Mouse (Mus musculus): Measurements from ENCODE around the gene Prkce. TPM values are rescaled to one million over a fixed set of nuclear protein-coding genes. Genes with fewer than 3 reads are reported as not detected.

The Prkce gene
- polyA plus RNA-seq, 1 experiment from 2014 or later, result 6.8 TPM

DNA sequence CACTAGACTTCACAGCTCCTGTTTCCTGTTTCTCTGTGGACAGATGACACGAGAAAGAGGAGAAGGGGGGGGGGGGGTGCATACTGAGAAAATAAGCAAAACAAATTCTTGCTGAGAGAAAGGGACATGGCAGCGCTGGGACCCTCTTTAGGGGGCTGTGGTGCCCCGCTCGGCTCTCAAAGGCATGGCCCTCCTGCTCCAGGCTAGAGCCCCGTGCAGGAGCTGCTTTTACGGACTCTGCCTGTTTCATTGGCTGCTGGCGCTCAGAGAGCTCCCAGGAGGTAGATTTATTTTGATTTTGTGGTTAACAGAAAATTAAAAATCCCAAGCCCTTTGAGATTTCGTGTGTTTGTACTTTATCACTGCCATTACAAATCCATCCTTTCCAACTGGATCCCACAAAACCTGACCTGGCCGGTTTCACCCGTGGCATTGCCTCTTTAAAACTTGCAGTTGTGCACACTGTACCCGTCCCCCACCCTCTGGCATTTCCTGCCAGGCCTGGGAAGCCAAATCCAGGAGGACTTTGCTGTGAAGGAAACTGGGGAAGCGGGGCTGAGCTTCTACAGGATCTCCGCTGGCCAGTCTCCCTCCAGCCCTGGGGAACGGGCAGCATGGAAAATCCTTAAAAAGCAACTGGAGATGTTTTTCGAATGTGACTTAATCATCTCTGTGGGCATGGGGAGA, 331.9 kb downstream of the Prkce start:
- WGBS, result 44% methylated on average over 15 of the region's 15 CpGs
- Histone ChIP-seq H3K4me1 (peaks cover 20% of the 10 kb centered on the region), H3K27ac (peak overlapping the region; percentile 86), H3K9ac (no peak overlapping the region), H3K4me2 (0 out of 2 replicates have a peak overlapping the region, but pooled peaks have one; percentile 23), H3K4me3 (replicated peaks) (no peak overlapping the region), H3K27me3 (no peaks in the 10 kb centered on the region), H3K9me3 (replicated peaks) (no peaks in the 10 kb centered on the region), H3K36me3 (peaks cover 3% of the 10 kb centered on the region; the same call in 1 of the 2 replicates)
- 0 out of 2 replicates have a peak, but pooled peaks have one; percentile 25 for ATAC-seq (replicated peaks; ENCODE audit: low FRiP score)

DNA sequence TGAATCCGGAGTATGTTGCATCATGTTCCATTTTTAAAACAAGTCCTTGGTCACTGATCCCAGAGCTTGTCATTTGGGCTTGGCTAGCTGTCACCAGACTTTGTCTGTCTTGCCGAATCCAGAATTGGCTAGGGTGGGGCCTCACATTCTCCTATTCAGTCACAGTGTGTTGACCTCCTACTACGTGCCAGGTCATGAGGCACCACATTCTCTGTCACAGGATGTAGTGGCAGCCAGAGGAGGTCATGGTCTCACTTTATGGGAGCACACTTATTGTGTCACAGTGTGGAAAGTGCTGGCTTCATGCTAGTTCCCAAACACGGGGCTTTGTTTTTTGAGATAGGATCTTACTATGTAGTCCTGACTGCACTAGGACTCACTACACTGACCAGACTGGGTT, 333.8 kb downstream of the Prkce start:
- Histone ChIP-seq H3K27me3 (no peaks in the 10 kb centered on the region), H3K9ac (no peak overlapping the region), H3K4me3 (replicated peaks) (no peak overlapping the region), H3K27ac (no peak overlapping the region), H3K9me3 (replicated peaks) (no peaks in the 10 kb centered on the region), H3K4me2 (no peak overlapping the region), H3K4me1 (peaks cover 20% of the 10 kb centered on the region), H3K36me3 (peaks cover 3% of the 10 kb centered on the region; the same call in 1 of the 2 replicates)
- no peak for ATAC-seq (replicated peaks; ENCODE audit: low FRiP score)
- 85% methylated on average over 4 of the region's 4 CpGs for WGBS

DNA sequence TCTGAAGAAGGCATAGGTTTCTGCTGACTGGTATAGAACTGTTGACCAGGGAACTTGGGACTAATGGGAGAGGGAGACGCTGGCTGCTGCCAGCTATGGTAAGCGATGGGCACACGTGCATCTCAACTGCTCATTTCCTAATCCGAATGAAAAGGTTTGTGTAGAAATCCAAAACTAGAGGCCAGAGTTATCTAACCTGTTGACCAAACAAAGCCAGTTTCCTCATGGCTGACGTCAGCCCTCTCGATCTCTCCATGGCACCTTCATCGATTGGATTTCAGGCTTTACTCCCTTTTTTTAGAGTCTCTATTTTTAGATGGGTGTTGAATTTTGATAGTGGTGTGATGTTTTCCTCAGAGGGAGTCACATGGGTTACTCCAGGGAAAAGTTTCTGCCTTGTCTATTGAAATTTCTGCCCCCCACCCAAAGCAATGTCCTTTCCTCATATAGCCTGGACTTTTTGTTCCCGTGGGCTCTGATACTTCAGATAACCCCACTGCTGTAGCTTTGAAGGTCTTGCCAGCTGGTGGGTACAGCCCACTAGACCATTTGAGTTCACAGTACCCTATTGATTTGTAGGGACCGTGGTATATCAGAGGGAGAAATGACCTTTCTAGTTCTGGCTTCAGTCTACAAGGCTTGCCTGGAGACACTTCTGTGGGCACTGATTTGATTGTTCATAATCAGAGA, 335.8 kb downstream of the Prkce start:
- Histone ChIP-seq H3K9me3 (replicated peaks) (no peaks in the 10 kb centered on the region), H3K4me3 (replicated peaks) (no peak overlapping the region), H3K9ac (no peak overlapping the region), H3K27me3 (no peaks in the 10 kb centered on the region), H3K36me3 (no peaks in the 10 kb centered on the region; the same call in 1 of the 2 replicates), H3K4me2 (no peak overlapping the region), H3K27ac (no peak overlapping the region), H3K4me1 (peaks cover 33% of the 10 kb centered on the region)
- no peak for ATAC-seq (replicated peaks; ENCODE audit: low FRiP score)
- 93% methylated on average over 9 of the region's 9 CpGs for WGBS

DNA sequence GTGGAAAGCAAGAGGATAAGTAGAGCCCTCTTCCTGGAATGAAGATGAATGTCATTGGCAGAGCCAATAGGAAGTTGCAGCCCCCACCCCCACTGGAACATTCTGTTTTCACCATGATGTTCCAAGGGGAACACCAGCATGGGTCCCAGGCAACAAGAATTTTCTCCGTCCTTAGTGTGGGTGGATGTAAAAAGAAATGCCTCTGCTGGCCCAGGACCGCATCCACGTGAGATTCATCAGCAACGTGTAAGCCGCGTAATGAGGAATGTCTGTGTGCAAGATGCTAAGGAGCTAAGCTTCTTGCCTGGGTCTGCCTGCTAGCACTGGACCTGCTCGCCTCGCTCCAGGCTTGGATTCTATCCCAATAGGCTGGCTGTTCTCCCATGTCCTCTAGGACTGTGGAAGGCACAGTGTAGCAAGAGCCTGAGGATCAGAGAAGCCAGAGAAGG, 337.6 kb downstream of the Prkce start, which contains the start of gene Gm10309:
Gene Gm10309, minus strand, starts transcription at position 50 of the 449 bp plus-strand sequence.
- Histone ChIP-seq H3K9me3 (replicated peaks) (no peaks in the 10 kb centered on the region), H3K9ac (no peak within 1 kb of the TSS), H3K4me2 (no peak within 1 kb of the TSS), H3K4me1 (peaks cover 27% of the 10 kb centered on the region), H3K27ac (no peak within 1 kb of the TSS), H3K4me3 (replicated peaks) (no peak within 1 kb of the TSS), H3K36me3 (no peaks in the 10 kb centered on the region), H3K27me3 (no peaks in the 10 kb centered on the region)
- WGBS, result 91% methylated on average over 8 of the region's 8 CpGs
- ATAC-seq (replicated peaks; ENCODE audit: low FRiP score), result no peak

DNA sequence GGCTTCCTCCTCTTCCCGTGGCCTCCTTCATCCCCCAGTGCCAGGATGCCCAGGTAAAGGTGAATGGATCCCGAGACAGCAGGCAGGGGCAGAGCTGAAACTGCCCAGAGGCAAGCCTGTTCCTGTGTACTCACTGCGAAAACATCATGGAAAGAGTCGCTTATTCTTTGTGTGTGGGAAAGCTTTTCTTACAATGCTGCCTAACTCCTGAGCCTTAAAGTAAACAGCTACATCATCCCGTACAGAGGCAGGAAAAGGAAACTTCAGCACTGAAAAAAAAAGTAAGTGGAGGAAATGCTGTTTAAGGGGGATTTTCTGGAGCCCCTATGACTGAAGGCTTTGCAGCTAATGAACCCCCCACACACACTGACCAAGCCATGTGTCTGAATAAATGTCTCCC, 339.3 kb downstream of the Prkce start:
- peak overlapping the region; percentile 84 for H3K27ac ChIP-seq
- H3K4me3 ChIP-seq (replicated peaks), result no peak overlapping the region
- H3K4me1 ChIP-seq, result peaks cover 30% of the 10 kb centered on the region
- 55% methylated on average over 5 of the region's 5 CpGs for WGBS
- H3K9ac ChIP-seq, result 0 out of 2 replicates have a peak overlapping the region, but pooled peaks have one; percentile 10
- no peaks in the 10 kb centered on the region for H3K36me3 ChIP-seq
- H3K27me3 ChIP-seq, result no peaks in the 10 kb centered on the region
- no peak overlapping the region for H3K4me2 ChIP-seq
- no peaks in the 10 kb centered on the region for H3K9me3 ChIP-seq (replicated peaks)
- ATAC-seq (replicated peaks; ENCODE audit: low FRiP score), result no peak

DNA sequence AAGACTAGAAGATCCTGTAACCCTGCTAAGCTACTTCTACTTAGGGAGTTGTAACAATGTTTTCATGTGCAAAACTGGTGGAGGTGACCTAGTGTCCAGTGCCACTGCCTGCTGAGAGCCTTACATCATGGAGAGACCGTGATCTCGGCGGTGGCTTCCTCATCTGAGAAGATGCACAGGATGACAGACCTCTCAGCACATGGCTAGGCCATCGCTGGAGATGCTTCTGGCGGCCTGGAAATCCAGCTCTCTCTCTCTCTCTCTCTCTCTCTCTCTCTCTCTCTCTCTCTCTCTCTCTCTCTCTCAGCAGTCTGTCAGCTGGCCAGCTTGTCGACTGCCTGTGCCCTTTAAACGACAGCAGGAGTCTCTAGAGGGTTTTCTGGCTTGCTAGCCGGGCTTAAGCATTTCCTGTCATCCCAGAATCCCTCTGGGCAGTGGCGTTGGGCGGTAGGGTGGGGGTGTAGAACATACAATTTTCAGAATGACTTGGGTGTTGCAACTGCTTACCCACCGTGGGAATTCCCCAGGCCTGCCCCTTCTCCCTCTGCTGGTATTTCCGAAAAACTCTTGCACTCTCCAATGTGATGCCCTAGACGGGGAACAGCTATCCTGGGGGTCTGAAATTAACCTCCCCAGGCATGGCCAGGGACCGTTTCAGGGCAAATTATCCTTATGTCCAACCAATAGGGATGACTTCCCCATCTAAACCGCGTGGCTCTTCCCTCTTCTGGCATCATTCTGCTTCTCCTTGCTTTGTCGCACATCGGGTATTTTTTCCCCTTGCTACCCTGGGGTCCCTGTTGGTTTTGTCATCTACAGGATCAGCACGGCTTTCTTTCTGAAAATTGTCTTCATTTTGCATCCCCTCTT, 340.0 kb downstream of the Prkce start:
- ATAC-seq (replicated peaks; ENCODE audit: low FRiP score), result 0 out of 2 replicates have a peak, but pooled peaks have one; percentile 23
- WGBS, result 70% methylated on average over 19 of the region's 19 CpGs
- Histone ChIP-seq H3K4me1 (peaks cover 30% of the 10 kb centered on the region), H3K9ac (no peak overlapping the region), H3K27me3 (no peaks in the 10 kb centered on the region), H3K36me3 (no peaks in the 10 kb centered on the region), H3K27ac (peak overlapping the region; percentile 84), H3K4me3 (replicated peaks) (no peak overlapping the region), H3K9me3 (replicated peaks) (no peaks in the 10 kb centered on the region), H3K4me2 (no peak overlapping the region)

DNA sequence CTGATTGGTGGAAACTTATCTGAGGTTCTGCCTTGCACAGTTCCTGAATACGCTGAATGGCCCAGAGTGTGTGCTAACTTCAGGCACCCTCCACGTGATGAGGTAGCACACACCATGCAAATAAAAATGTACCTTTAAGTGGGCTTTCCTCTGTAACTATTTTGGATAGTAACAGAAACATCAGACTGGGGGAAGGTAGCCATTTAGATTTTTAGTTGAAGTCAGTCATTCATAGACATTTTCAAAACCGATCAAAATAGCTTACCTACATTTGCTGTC, 340.6 kb downstream of the Prkce start:
- Histone ChIP-seq H3K27me3 (no peaks in the 10 kb centered on the region), H3K9me3 (replicated peaks) (no peaks in the 10 kb centered on the region), H3K27ac (no peak overlapping the region), H3K4me3 (replicated peaks) (no peak overlapping the region), H3K4me2 (no peak overlapping the region), H3K4me1 (peaks cover 34% of the 10 kb centered on the region), H3K36me3 (no peaks in the 10 kb centered on the region), H3K9ac (no peak overlapping the region)
- 91% methylated on average over 3 of the region's 3 CpGs for WGBS
- no peak for ATAC-seq (replicated peaks; ENCODE audit: low FRiP score)

DNA sequence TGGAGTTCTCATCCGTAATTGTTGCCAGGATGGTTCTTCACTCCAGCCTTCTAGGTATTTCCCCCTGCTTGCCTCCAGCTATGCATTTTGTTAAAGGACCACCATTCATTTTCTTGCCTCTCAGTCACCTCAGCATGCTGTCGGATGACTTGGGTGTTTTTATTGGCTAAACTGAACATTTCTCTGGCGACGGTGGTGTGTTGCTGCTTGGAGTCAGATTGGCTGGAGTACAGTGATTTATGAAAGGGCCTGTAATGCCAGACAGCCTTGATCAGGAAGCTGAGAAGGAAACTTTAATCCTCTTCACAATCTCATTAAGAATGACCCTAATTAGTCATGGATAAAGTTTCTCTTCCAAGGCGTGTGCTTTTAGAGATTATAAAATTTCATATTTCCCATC, 342.3 kb downstream of the Prkce start:
- Histone ChIP-seq H3K27me3 (no peaks in the 10 kb centered on the region), H3K4me3 (replicated peaks) (no peak overlapping the region), H3K9ac (no peak overlapping the region), H3K4me2 (no peak overlapping the region), H3K27ac (peak overlapping the region; percentile 74), H3K36me3 (no peaks in the 10 kb centered on the region), H3K4me1 (peaks cover 48% of the 10 kb centered on the region), H3K9me3 (replicated peaks) (no peaks in the 10 kb centered on the region)
- 26% methylated on average over 5 of the region's 5 CpGs for WGBS
- ATAC-seq (replicated peaks; ENCODE audit: low FRiP score), result no peak

DNA sequence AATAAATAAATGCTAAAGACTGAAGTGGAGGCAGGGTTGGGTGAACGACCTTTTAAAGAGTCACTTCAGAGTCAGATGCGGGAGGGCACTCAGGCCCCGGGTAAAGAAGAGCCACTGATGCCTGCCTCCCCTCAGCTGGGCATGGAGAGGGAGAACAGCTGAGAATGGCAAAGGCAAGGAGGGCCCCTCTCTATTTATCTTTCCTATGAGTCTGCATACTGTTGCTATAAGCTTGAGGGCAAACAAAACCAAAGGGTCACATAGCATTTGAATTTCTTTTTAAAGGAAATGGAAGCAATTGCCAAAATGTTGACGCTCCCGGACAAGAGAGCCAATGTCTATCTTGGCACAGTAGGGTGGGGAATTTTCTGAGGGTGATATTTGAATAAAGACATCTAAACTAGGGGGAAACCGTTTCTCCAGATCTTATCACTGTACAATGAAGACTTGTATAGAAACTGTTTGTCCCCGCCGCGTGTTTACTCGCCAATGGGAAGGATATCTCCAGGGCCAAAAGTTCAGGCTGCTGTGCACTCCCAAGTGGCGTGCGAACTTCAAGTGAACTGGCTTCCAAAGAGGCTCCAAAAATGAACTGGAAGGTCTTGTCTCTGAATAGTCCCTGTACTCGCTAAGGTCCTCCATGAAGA, 347.5 kb downstream of the Prkce start:
- Histone ChIP-seq H3K36me3 (no peaks in the 10 kb centered on the region), H3K4me3 (replicated peaks) (no peak overlapping the region), H3K27ac (peak overlapping the region; percentile 30; the same call in 1 of the 2 replicates), H3K9me3 (replicated peaks) (no peaks in the 10 kb centered on the region), H3K9ac (no peak overlapping the region), H3K4me1 (peaks cover 33% of the 10 kb centered on the region), H3K4me2 (no peak overlapping the region), H3K27me3 (no peaks in the 10 kb centered on the region)
- ATAC-seq (replicated peaks; ENCODE audit: low FRiP score), result no peak
- 64% methylated on average over 13 of the region's 13 CpGs for WGBS

DNA sequence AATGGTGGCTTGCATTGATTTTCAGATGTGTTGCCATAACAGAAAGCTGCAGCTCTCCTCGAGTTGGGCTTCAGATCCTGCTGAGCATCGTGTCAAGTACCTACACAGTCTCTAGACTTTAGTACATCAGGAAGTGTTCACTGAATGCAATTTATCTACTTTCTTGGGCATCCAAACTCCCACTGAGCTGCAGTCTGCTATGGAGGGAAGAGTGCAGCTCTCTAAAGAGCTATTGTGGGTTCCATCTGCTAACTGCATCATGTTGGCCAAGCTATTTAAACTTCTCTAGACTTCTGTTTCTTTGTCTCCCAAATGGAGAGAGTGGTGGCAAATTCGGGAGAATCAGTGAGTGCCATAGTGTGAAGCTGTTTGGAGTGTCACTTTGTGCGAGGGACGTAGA, 349.0 kb downstream of the Prkce start:
- Histone ChIP-seq H3K27ac (no peak overlapping the region), H3K4me1 (peaks cover 26% of the 10 kb centered on the region), H3K9me3 (replicated peaks) (no peaks in the 10 kb centered on the region), H3K36me3 (no peaks in the 10 kb centered on the region), H3K9ac (no peak overlapping the region), H3K27me3 (no peaks in the 10 kb centered on the region), H3K4me2 (no peak overlapping the region), H3K4me3 (replicated peaks) (no peak overlapping the region)
- 74% methylated on average over 5 of the region's 5 CpGs for WGBS
- no peak for ATAC-seq (replicated peaks; ENCODE audit: low FRiP score)

DNA sequence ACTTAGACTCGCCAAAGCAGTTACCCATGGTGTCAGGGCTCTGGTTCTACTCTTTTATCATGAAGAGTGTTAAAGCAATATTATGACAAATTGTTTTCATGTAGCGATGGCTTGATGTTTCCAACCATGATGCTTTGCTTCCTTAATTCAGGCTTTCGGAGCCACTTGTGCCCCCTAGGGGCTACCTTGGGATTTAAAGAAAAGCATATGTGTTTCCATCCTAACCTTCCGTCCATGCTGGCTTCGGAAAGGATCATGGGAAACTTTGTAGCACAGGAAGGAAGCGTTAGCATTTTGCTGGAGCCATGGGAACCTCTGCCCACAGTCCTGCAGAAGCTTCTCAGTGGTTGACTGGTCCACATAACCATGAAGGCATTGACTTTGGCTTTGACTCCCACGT, 351.0 kb downstream of the Prkce start:
- H3K27me3 ChIP-seq, result no peaks in the 10 kb centered on the region
- no peak overlapping the region for H3K4me3 ChIP-seq (replicated peaks)
- 94% methylated on average over 7 of the region's 7 CpGs for WGBS
- H3K36me3 ChIP-seq, result no peaks in the 10 kb centered on the region
- H3K4me1 ChIP-seq, result peaks cover 17% of the 10 kb centered on the region
- H3K4me2 ChIP-seq, result no peak overlapping the region
- H3K27ac ChIP-seq, result no peak overlapping the region
- no peak overlapping the region for H3K9ac ChIP-seq
- no peaks in the 10 kb centered on the region for H3K9me3 ChIP-seq (replicated peaks)
- no peak for ATAC-seq (replicated peaks; ENCODE audit: low FRiP score)

All from kidney, embryonic 15.5 days (tissue).